Mouse (Mus musculus) liver, adult 2 months (tissue): Measurements from ENCODE around the gene Map3k6.

Experiments used
- CTCF ChIP-seq: fragments of 200-500 bp; IDR thresholded peaks from 2 replicates; pipeline ENCODE4 v1.5.1; 2011; ENCODE audit warnings: low read depth, low read length, control low read depth
- POLR2A ChIP-seq: fragments of 200-500 bp; IDR thresholded peaks from 2 replicates; pipeline ENCODE4 v1.6.1; 2011; ENCODE audit warnings: low read length, control low read depth; ENCODE audit not compliant: insufficient read depth; ENCODE audit errors: extremely low read depth

- TF ChIP-seq CTCF (0 out of 2 replicates have a peak, but pooled peaks have one; percentile 21), POLR2A (no peak)
Observed at GRCm38 (mm10) chr4:133262882-133263281, 22.3 kb downstream of the Map3k6 start, which contains the start of gene Sytl1.
